Mouse (Mus musculus) lung, postnatal 0 days (tissue): ENCODE measurements around the gene Krt31. TPM values are rescaled to one million over a fixed set of nuclear protein-coding genes. Genes with fewer than 3 reads are reported as not detected.
A peak's percentile ranks its signal among the peaks of the same experiment; 100 is the strongest.

Experiments used
- ATAC-seq: fragments of 200-750 bp; cut with Nextera tagmentation; 2 replicates; pipeline ENCODE4 v1.8.0; 2017; ENCODE audit warnings: moderate library complexity
- DNase-seq: peaks from one replicate; pipeline ENCODE4 v3.0.0-alpha.2; 2016; ENCODE audit warnings: low spot score
- H3K27ac ChIP-seq: fragments of 300-500 bp; sonication (generic); 2 replicates; pipeline ENCODE4 v1.5.1; 2014; ENCODE audit warnings: antibody characterized with exemption, mild to moderate bottlenecking, low read length, mixed read lengths
- H3K27me3 ChIP-seq: fragments of 300-500 bp; sonication (generic); replicated peaks from 2 replicates; pipeline ENCODE4 v1.6.1; 2014; ENCODE audit warnings: low read length, mixed read lengths; ENCODE audit not compliant: insufficient read depth
- H3K36me3 ChIP-seq: fragments of 300-500 bp; sonication (generic); 2 replicates; pipeline ENCODE4 v1.6.1; 2014; ENCODE audit warnings: low read length, mixed read lengths; ENCODE audit not compliant: insufficient read depth
- H3K4me1 ChIP-seq: fragments of 300-500 bp; sonication (generic); 2 replicates; pipeline ENCODE4 v1.6.1; 2014; ENCODE audit warnings: antibody characterized with exemption, low read depth, low read length, mixed read lengths; ENCODE audit not compliant: insufficient read depth
- H3K4me2 ChIP-seq: fragments of 300-500 bp; sonication (generic); replicated peaks from 2 replicates; pipeline ENCODE4 v1.6.1; 2014; ENCODE audit warnings: low read depth, mild to moderate bottlenecking, low read length, moderate library complexity, mixed read lengths
- H3K4me3 ChIP-seq: fragments of 300-500 bp; sonication (generic); 2 replicates; pipeline ENCODE4 v1.5.1; 2014; ENCODE audit warnings: low read depth, low read length
- H3K9ac ChIP-seq: fragments of 300-500 bp; sonication (generic); replicated peaks from 2 replicates; pipeline ENCODE4 v1.6.1; 2014; ENCODE audit warnings: low read depth, mild to moderate bottlenecking
- H3K9me3 ChIP-seq: fragments of 300-500 bp; sonication (generic); 2 replicates; pipeline ENCODE4 v1.6.1; 2016; ENCODE audit warnings: low read length, mixed read lengths
- CTCF ChIP-seq: IDR thresholded peaks from 2 replicates; pipeline ENCODE4 v1.5.1; 2016; ENCODE audit warnings: antibody characterized with exemption, mild to moderate bottlenecking
- EP300 ChIP-seq: IDR thresholded peaks from 2 replicates; pipeline ENCODE4 v1.6.1; 2016; ENCODE audit warnings: antibody characterized with exemption, mild to moderate bottlenecking, control low read depth
- WGBS: fragments of 180-500 bp; shearing (Covaris S2); extraction: QIAGEN DNeasy Blood & Tissue Kit; methylation state at CpG from one replicate; pipeline ENCODE4 v1.1.7; 2014; 5-methylcytosine and 5-hydroxymethylcytosine counted together
- polyA plus RNA-seq: library from polyadenylated mRNA; unstranded; fragments of >200 nt; fragmentation: Nextera tagmentation; extraction: Ambion mirVana; gene quantifications from 2 replicates; pipeline ENCODE4 v1.2.1, GENCODE M21; 2015

Gene Krt31
- polyA plus RNA-seq, 1 experiment from 2014 or later = not detected

- DNase-seq (peak; percentile 89), ATAC-seq (peak; percentile 83)
- no peaks in the 10 kb centered on the region for H3K36me3 ChIP-seq
- 36% methylated on average over 4 of the region's 4 CpGs for WGBS
- H3K9ac ChIP-seq = no peak overlapping the region
- TF ChIP-seq EP300 (no peak; the same call in 1 of the 2 replicates), CTCF (no peak)
- no peak overlapping the region for H3K4me2 ChIP-seq
- H3K27ac ChIP-seq = no peak overlapping the region; the same call in 1 of the 2 replicates
- H3K4me3 ChIP-seq = no peak overlapping the region
- no peaks in the 10 kb centered on the region for H3K27me3 ChIP-seq
- H3K4me1 ChIP-seq = no peaks in the 10 kb centered on the region
- no peaks in the 10 kb centered on the region for H3K9me3 ChIP-seq
Observed at GRCm38 (mm10) chr11:100013691-100014171, 36.6 kb downstream of the Krt31 start.

- Histone ChIP-seq H3K4me2 (no peak overlapping the region), H3K4me1 (no peaks in the 10 kb centered on the region), H3K27ac (no peak overlapping the region), H3K9me3 (no peaks in the 10 kb centered on the region), H3K9ac (no peak overlapping the region), H3K27me3 (no peaks in the 10 kb centered on the region), H3K4me3 (no peak overlapping the region), H3K36me3 (no peaks in the 10 kb centered on the region)
- ATAC-seq (no peak), DNase-seq (no peak)
- TF ChIP-seq EP300 (no peak), CTCF (no peak)
- WGBS = 81% methylated on average over 5 of the region's 5 CpGs
Observed at GRCm38 (mm10) chr11:100010682-100011081, 39.7 kb downstream of the Krt31 start.

GRCm38 (mm10) chr11:100008336-100008735 lies 42.0 kb downstream of the Krt31 start:
- Histone ChIP-seq H3K4me3 (no peak overlapping the region), H3K9me3 (no peaks in the 10 kb centered on the region), H3K9ac (no peak overlapping the region), H3K4me2 (no peak overlapping the region), H3K27me3 (no peaks in the 10 kb centered on the region), H3K4me1 (no peaks in the 10 kb centered on the region), H3K36me3 (no peaks in the 10 kb centered on the region), H3K27ac (no peak overlapping the region)
- no peak for TF ChIP-seq EP300
- DNase-seq = no peak
- WGBS = 86% methylated on average over 5 of the region's 5 CpGs
- ATAC-seq = no peak

- no peaks in the 10 kb centered on the region for H3K36me3 ChIP-seq
- H3K4me1 ChIP-seq = no peaks in the 10 kb centered on the region
- no peak overlapping the region for H3K4me2 ChIP-seq
- H3K4me3 ChIP-seq = no peak overlapping the region
- DNase-seq (no peak), ATAC-seq (no peak)
- TF ChIP-seq EP300 (no peak), CTCF (peak; percentile 54)
- no peaks in the 10 kb centered on the region for H3K9me3 ChIP-seq
- H3K27ac ChIP-seq = no peak overlapping the region
- H3K9ac ChIP-seq = no peak overlapping the region
- 56% methylated on average over 3 of the region's 3 CpGs for WGBS
- no peaks in the 10 kb centered on the region for H3K27me3 ChIP-seq
Observed at GRCm38 (mm10) chr11:100006624-100007023, 43.7 kb downstream of the Krt31 start.

- no peak overlapping the region for H3K27ac ChIP-seq
Observed at GRCm38 (mm10) chr11:100005905-100006304, 44.4 kb downstream of the Krt31 start.

GRCm38 (mm10) chr11:100004846-100005245 lies 45.5 kb downstream of the Krt31 start:
- 20% methylated on average over 6 of the region's 6 CpGs for WGBS
- no peak for ATAC-seq
- Histone ChIP-seq H3K27ac (no peak overlapping the region), H3K9me3 (no peaks in the 10 kb centered on the region), H3K27me3 (no peaks in the 10 kb centered on the region), H3K4me3 (no peak overlapping the region), H3K36me3 (no peaks in the 10 kb centered on the region), H3K9ac (no peak overlapping the region), H3K4me1 (no peaks in the 10 kb centered on the region), H3K4me2 (no peak overlapping the region)
- DNase-seq = peak; percentile 79
- no peak for TF ChIP-seq EP300
- peak; percentile 86 for TF ChIP-seq CTCF

More at GRCm38 (mm10) chr11:100005905-100006304, 44.4 kb downstream of the Krt31 start:
- no peaks in the 10 kb centered on the region for H3K27me3 ChIP-seq
- H3K9ac ChIP-seq = no peak overlapping the region
- ATAC-seq = peak; percentile 55
- H3K36me3 ChIP-seq = no peaks in the 10 kb centered on the region
- H3K4me3 ChIP-seq = no peak overlapping the region
- peak; percentile 54 for DNase-seq
- no peaks in the 10 kb centered on the region for H3K4me1 ChIP-seq
- H3K4me2 ChIP-seq = no peak overlapping the region
- 54% methylated on average over 8 of the region's 8 CpGs for WGBS
- H3K9me3 ChIP-seq = no peaks in the 10 kb centered on the region
- TF ChIP-seq EP300 = no peak

GRCm38 (mm10) chr11:99999091-99999490 lies 51.3 kb downstream of the Krt31 start:
- TF ChIP-seq EP300 (no peak), CTCF (no peak)
- H3K4me3 ChIP-seq = no peak overlapping the region
- H3K4me2 ChIP-seq = no peak overlapping the region
- H3K27ac ChIP-seq = no peak overlapping the region
- no peaks in the 10 kb centered on the region for H3K27me3 ChIP-seq
- no peaks in the 10 kb centered on the region for H3K9me3 ChIP-seq
- no peaks in the 10 kb centered on the region for H3K4me1 ChIP-seq
- 0 out of 2 replicates have a peak, but pooled peaks have one; percentile 17 for ATAC-seq
- WGBS = 65% methylated on average over 7 of the region's 7 CpGs
- H3K36me3 ChIP-seq = no peaks in the 10 kb centered on the region
- no peak for DNase-seq
- H3K9ac ChIP-seq = no peak overlapping the region

Other genes with a start within 250 kb of the Krt31 start
- gene Gm11554, start 246.1 kb downstream of the Krt31 start, polyA plus RNA-seq = not detected in 2 replicates
- not detected in 2 replicates for gene Krtap4-13, start 240.7 kb downstream of the Krt31 start, polyA plus RNA-seq
- gene Gm11564, start 234.9 kb downstream of the Krt31 start, polyA plus RNA-seq = not detected in 2 replicates
- not detected in 2 replicates for gene 2300003K06Rik, start 212.5 kb downstream of the Krt31 start, polyA plus RNA-seq
- not detected in 2 replicates for gene Krtap4-16, start 198.9 kb downstream of the Krt31 start, polyA plus RNA-seq
- not detected in 2 replicates for gene Gm11568, start 192.6 kb downstream of the Krt31 start, polyA plus RNA-seq
- not detected in 2 replicates for gene Gm11559, start 186.1 kb downstream of the Krt31 start, polyA plus RNA-seq
- not detected in 2 replicates for gene Krtap9-1, start 177.2 kb downstream of the Krt31 start, polyA plus RNA-seq
- gene Gm11567, start 171.4 kb downstream of the Krt31 start, polyA plus RNA-seq = not detected in 2 replicates
- not detected in 2 replicates for gene Krtap31-1, start 142.6 kb downstream of the Krt31 start, polyA plus RNA-seq
- gene Gm11565, start 135.8 kb downstream of the Krt31 start, polyA plus RNA-seq = not detected in 2 replicates
- not detected in 2 replicates for gene Krtap31-2, start 114.3 kb downstream of the Krt31 start, polyA plus RNA-seq
- gene Krtap9-5, start 102.1 kb downstream of the Krt31 start, polyA plus RNA-seq = not detected in 2 replicates
- gene Krtap29-1, start 71.5 kb downstream of the Krt31 start, polyA plus RNA-seq = not detected in 2 replicates
- not detected in 2 replicates for gene Krtap16-1, start 64.0 kb downstream of the Krt31 start, polyA plus RNA-seq
- gene Krtap17-1, start 56.6 kb downstream of the Krt31 start, polyA plus RNA-seq = 8.4 and 11.5 TPM in 2 replicates
- gene Krt33a, start 34.3 kb downstream of the Krt31 start, polyA plus RNA-seq = 0.17 and 0.23 TPM in 2 replicates
- gene Krt33b, start 20.7 kb downstream of the Krt31 start, polyA plus RNA-seq = 0.16 TPM in 1 of 2 replicates, not detected in the other
- gene Krt34, start 9.0 kb downstream of the Krt31 start, polyA plus RNA-seq = 0.11 and 0.18 TPM in 2 replicates
- gene Krt32, start 37.7 kb upstream of the Krt31 start, polyA plus RNA-seq = not detected in 2 replicates
- not detected in 2 replicates for gene Krt35, start 45.7 kb upstream of the Krt31 start, polyA plus RNA-seq
- gene Krt36, start 55.1 kb upstream of the Krt31 start, polyA plus RNA-seq = 0.11 TPM in 1 of 2 replicates, not detected in the other
- gene Krt13, start 71.0 kb upstream of the Krt31 start, polyA plus RNA-seq = 0.60 and 0.68 TPM in 2 replicates
- gene Krt15, start 85.4 kb upstream of the Krt31 start, polyA plus RNA-seq = 28.1 and 58.8 TPM in 2 replicates
- gene Krt19, start 98.1 kb upstream of the Krt31 start, polyA plus RNA-seq = 460 and 573 TPM in 2 replicates
- gene Krt9, start 142.7 kb upstream of the Krt31 start, polyA plus RNA-seq = not detected in 2 replicates
- gene Krt14, start 157.0 kb upstream of the Krt31 start, polyA plus RNA-seq = 1.7 and 2.3 TPM in 2 replicates
- not detected in 2 replicates for gene Krt16, start 198.4 kb upstream of the Krt31 start, polyA plus RNA-seq
- gene Krt17, start 210.5 kb upstream of the Krt31 start, polyA plus RNA-seq = 0.58 and 0.65 TPM in 2 replicates
- not detected in 2 replicates for gene Krt42, start 219.3 kb upstream of the Krt31 start, polyA plus RNA-seq